Mouse (Mus musculus): Measurements from ENCODE around the gene Pxk.

GRCm38 (mm10) chr14:8180371-8181035 lies 82.5 kb downstream of the Pxk start:
- no peak for TF ChIP-seq CTCF (IDR thresholded peaks at IDR 0.05; ENCODE audit: borderline replicate concordance, extremely low read depth, insufficient read depth, insufficient read length)
- TF ChIP-seq POLR2A (IDR thresholded peaks at IDR 0.05; ENCODE audit: borderline replicate concordance, extremely low read depth, insufficient read depth, insufficient read length, poor library complexity, severe bottlenecking): no peak
